Mouse (Mus musculus) midbrain, postnatal 0 days (tissue): ENCODE measurements at regions not wholly inside any gene's neighbourhood (a gene's known extent, or its start where the extent isn't known, plus 50 kb on each side); places are given as distances from the start of the nearest gene placed in this dataset.

Source experiments
- ATAC-seq: fragments of 200-750 bp; cut with Nextera tagmentation; 2 replicates; pipeline ENCODE4 v1.8.0; 2017; ENCODE audit warnings: moderate number of reproducible peaks, mild to moderate bottlenecking, moderate TSS enrichment, moderate library complexity; ENCODE audit not compliant: low FRiP score
- DNase-seq: peaks from one replicate; pipeline ENCODE4 v3.0.0-alpha.2; 2015; ENCODE audit warnings: low spot score
- H3K27ac ChIP-seq: fragments of 300-500 bp; sonication (generic); 2 replicates; pipeline ENCODE4 v1.5.1; 2014; ENCODE audit warnings: low read depth, mild to moderate bottlenecking, low read length, mixed read lengths
- H3K27me3 ChIP-seq: fragments of 300-500 bp; sonication (generic); 2 replicates; pipeline ENCODE4 v1.6.1; 2014; ENCODE audit warnings: low read length, control low read depth, mixed read lengths; ENCODE audit not compliant: insufficient read depth
- H3K36me3 ChIP-seq: fragments of 300-500 bp; sonication (generic); 2 replicates; pipeline ENCODE4 v1.6.1; 2014; ENCODE audit warnings: low read length, control low read depth, mixed read lengths; ENCODE audit not compliant: insufficient read depth
- H3K4me1 ChIP-seq: fragments of 300-500 bp; sonication (generic); 2 replicates; pipeline ENCODE4 v1.6.1; 2014; ENCODE audit warnings: mild to moderate bottlenecking, control low read depth, antibody characterized with exemption, low read length, mixed read lengths; ENCODE audit not compliant: insufficient read depth
- H3K4me2 ChIP-seq: fragments of 300-500 bp; sonication (generic); 2 replicates; pipeline ENCODE4 v1.6.1; 2014; ENCODE audit warnings: low read depth, mild to moderate bottlenecking, low read length, mixed read lengths; ENCODE audit not compliant: poor library complexity, severe bottlenecking
- H3K4me3 ChIP-seq: fragments of 300-500 bp; sonication (generic); 2 replicates; pipeline ENCODE4 v1.5.1; 2014; ENCODE audit warnings: low read depth, mild to moderate bottlenecking, low read length, moderate library complexity
- H3K9ac ChIP-seq: fragments of 300-500 bp; sonication (generic); replicated peaks from 2 replicates; pipeline ENCODE4 v1.6.1; 2014; ENCODE audit warnings: mild to moderate bottlenecking, low read length, moderate library complexity, mixed read lengths; ENCODE audit not compliant: poor library complexity, severe bottlenecking
- H3K9me3 ChIP-seq: fragments of 300-500 bp; sonication (generic); 2 replicates; pipeline ENCODE4 v1.6.1; 2016; ENCODE audit warnings: low read length, control low read depth
- CTCF ChIP-seq: IDR thresholded peaks from 2 replicates; pipeline ENCODE4 v1.5.1; 2016; ENCODE audit warnings: antibody characterized with exemption, mild to moderate bottlenecking
- WGBS: fragments of 180-500 bp; shearing (Covaris S2); extraction: QIAGEN DNeasy Blood & Tissue Kit; methylation state at CpG from one replicate; pipeline ENCODE4 v1.1.7; 2014; 5-methylcytosine and 5-hydroxymethylcytosine counted together

DNA sequence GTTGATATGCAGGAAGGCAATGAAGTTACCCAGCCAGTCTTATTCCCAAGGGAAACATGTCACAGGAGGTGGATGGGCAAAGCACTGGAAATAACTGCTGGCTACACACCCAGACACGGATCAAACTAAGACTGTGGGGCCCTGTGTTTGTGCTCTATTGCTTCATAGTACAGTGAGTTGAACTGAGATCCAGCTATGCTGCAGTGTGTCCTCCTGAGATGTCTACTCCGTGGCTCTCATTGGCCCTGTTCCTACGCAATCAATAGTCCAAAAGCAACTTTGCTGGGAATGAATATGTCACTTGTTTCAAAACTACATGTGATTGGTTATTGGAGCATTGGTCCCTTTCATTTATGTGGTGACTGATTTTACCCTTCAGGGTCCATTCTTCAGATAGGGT lies 213.8 kb upstream of the Bmp2 start:
- Histone ChIP-seq H3K9me3 (no peaks in the 10 kb centered on the region), H3K9ac (no peak overlapping the region), H3K36me3 (no peaks in the 10 kb centered on the region), H3K4me2 (no peak overlapping the region), H3K27ac (no peak overlapping the region), H3K4me1 (no peaks in the 10 kb centered on the region), H3K4me3 (no peak overlapping the region), H3K27me3 (peaks cover 12% of the 10 kb centered on the region; the same call in 1 of the 2 replicates)
- 88% methylated on average over 3 of the region's 3 CpGs for WGBS
- DNase-seq (no peak), ATAC-seq (no peak)
- TF ChIP-seq CTCF, result no peak

DNA sequence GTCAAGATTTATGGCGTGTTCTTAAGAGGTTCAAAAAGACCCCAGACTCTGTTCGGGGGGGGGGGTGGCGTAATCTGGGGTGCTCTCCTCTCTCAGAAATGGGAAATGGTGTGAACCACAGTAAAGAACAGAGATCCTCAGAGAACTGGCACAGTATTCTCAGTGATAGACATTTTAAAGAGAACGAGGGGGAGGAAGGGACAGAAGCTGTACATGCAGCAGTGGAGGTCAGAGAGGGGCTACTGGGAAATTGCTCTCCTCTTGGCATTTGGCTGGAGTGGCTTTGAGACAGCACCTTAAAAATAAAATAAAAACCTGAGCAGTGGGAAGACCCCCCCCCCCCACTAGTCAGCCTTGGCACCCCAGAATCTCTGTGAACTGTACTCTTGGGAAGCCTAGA lies 210.6 kb upstream of the Bmp2 start:
- Histone ChIP-seq H3K4me2 (no peak overlapping the region), H3K9ac (no peak overlapping the region), H3K4me1 (no peaks in the 10 kb centered on the region), H3K27me3 (peaks cover 20% of the 10 kb centered on the region), H3K4me3 (no peak overlapping the region), H3K9me3 (no peaks in the 10 kb centered on the region), H3K36me3 (no peaks in the 10 kb centered on the region), H3K27ac (no peak overlapping the region)
- DNase-seq, result no peak
- no peak for TF ChIP-seq CTCF
- WGBS, result 83% methylated on average over 4 of the region's 4 CpGs
- ATAC-seq, result no peak

DNA sequence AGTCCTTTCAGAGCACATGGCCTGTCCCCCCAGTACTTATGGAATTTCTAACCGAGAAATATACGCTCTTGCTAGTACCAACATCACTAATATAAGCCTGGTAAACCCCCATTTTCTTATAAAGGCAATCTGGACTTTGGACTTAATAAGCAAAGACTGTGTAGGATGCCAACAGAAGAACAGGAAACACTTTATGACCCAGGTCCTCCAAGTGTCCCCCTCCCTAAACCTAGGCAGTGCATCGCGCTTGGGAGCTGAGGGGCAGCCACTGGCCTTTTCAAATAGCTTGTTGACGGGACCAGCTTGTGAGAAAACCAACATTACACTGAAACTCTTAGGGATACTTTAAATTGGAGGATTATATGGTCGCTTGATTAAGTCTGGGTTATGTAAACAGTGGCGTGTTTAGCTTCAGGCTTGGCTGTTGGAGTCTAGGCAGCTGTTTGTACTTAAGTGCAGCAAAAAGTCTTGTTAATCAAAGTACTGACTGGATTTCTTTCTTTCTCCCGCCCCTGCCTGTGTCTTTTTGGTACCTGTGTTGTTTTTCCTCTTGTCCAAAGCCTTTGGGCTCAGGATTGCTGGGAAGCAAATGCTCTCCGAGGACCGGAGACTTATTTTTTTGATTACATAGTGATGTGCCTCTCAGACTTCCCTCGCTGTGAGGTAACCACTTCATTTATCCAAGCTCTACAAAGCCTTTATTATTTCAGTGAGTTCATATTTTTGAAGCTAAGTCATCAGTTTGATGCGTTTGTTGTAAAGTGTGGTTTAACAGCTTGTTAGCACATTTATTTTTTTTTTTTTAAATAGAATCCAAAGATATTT lies 205.8 kb upstream of the Bmp2 start:
- TF ChIP-seq CTCF, result no peak
- no peak for ATAC-seq
- 29% methylated on average over 12 of the region's 12 CpGs for WGBS
- Histone ChIP-seq H3K27me3 (peaks cover 29% of the 10 kb centered on the region; the same call in 1 of the 2 replicates), H3K9me3 (no peaks in the 10 kb centered on the region), H3K4me2 (no peak overlapping the region), H3K4me1 (no peaks in the 10 kb centered on the region), H3K36me3 (no peaks in the 10 kb centered on the region), H3K27ac (no peak overlapping the region), H3K9ac (no peak overlapping the region), H3K4me3 (no peak overlapping the region)
- no peak for DNase-seq

DNA sequence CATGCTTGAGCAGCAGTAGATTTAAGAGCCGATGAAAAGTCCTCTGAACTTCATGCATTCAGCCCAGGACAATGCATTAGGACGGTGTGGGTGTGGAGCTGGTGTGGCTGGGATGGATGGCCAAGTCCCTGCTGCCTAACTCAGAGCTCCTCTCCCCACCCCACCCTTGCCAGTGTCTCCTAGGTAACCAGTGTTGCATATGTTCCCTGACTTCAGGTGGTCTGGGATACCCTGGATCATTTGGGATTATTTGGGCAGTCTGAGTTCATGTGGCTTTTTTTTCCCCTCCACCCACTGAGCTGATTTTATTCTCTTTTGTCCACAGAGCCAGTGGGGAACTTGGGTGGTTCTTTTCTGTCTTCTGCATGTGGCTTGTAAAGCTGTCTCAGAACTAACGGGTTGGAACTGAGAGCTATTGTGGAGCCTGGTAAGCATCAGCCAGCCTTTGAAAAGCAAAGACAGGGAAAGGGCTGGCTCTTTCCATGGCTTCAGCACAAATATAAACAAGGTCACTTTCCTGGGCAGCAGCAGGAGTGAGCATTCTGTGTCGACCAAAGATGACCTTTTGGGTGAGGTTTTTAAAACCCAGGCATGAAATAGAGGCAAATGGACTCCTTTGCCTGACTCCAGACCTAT lies 205.1 kb upstream of the Bmp2 start:
- peak; percentile 34; the same call in 1 of the 2 replicates for ATAC-seq

DNA sequence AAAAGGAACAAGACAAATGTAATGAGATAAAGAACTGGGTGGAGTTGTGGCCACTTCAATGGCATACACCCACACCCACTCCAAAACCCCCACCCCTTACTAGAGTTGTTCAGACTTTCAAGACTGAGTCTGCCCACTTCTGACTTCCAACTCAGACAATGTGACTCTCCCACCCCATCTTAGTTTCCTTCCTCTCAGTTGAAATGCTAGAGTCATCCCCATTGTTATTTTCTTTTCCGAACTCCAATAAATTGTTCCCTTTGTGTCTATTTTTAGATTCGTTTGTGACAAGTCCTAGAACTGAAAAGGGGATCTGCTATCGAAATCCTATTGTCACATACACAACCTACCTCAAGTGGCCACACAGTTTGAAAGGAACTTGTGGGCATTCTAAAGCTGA lies 200.7 kb upstream of the Bmp2 start:
- H3K27me3 ChIP-seq, result peaks cover 39% of the 10 kb centered on the region
- 71% methylated on average over 3 of the region's 3 CpGs for WGBS
- no peaks in the 10 kb centered on the region for H3K4me1 ChIP-seq
- ATAC-seq (no peak), DNase-seq (no peak)
- TF ChIP-seq CTCF, result no peak
- no peak overlapping the region for H3K9ac ChIP-seq
- H3K36me3 ChIP-seq, result no peaks in the 10 kb centered on the region
- H3K9me3 ChIP-seq, result no peaks in the 10 kb centered on the region
- H3K27ac ChIP-seq, result no peak overlapping the region
- H3K4me2 ChIP-seq, result no peak overlapping the region
- no peak overlapping the region for H3K4me3 ChIP-seq

More for the DNA sequence above, 205.1 kb upstream of the Bmp2 start:
- Histone ChIP-seq H3K4me3 (no peak overlapping the region), H3K9ac (no peak overlapping the region), H3K4me1 (no peaks in the 10 kb centered on the region), H3K27me3 (peaks cover 29% of the 10 kb centered on the region; the same call in 1 of the 2 replicates), H3K36me3 (no peaks in the 10 kb centered on the region), H3K9me3 (no peaks in the 10 kb centered on the region), H3K27ac (no peak overlapping the region), H3K4me2 (no peak overlapping the region)
- no peak for TF ChIP-seq CTCF
- DNase-seq, result peak; percentile 33
- 7% methylated on average over 4 of the region's 4 CpGs for WGBS

DNA sequence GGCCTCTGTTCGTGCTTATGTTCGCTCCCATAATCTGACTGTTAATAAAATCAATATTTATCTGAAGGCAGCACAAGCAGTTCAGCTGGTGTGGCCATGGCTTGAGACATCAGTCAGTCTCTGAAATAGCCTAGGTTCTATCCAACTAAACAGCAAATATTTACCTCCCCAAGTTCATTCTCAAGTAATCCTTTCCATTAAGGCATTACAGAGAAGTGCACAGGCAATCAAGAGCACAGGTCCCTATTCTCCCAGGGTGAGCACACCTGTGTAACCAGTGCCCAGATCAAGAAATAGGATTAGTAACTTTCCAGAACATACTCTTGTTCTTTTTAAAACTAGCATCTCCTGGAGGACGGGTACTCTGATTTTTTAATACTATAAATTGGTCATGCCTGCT lies 199.2 kb upstream of the Bmp2 start:
- H3K4me2 ChIP-seq, result no peak overlapping the region
- no peak for ATAC-seq
- H3K9me3 ChIP-seq, result no peaks in the 10 kb centered on the region
- WGBS, result 83% methylated on average over 3 of the region's 3 CpGs
- no peaks in the 10 kb centered on the region for H3K36me3 ChIP-seq
- no peaks in the 10 kb centered on the region for H3K4me1 ChIP-seq
- H3K27me3 ChIP-seq, result peaks cover 39% of the 10 kb centered on the region
- no peak overlapping the region for H3K9ac ChIP-seq
- no peak for DNase-seq
- no peak overlapping the region for H3K27ac ChIP-seq
- H3K4me3 ChIP-seq, result no peak overlapping the region
- no peak for TF ChIP-seq CTCF
